Mouse (Mus musculus) megakaryocyte, embryonic 14.5 days (primary cell): ENCODE results near the gene 1700028K03Rik.

Experiments
- FLI1 ChIP-seq: IDR thresholded peaks from 2 replicates; pipeline ENCODE4 v1.6.1; 2012; ENCODE audit warnings: low read length, inconsistent platforms, mixed read lengths
- GATA1 ChIP-seq: IDR thresholded peaks from 3 replicates; pipeline ENCODE4 v1.6.1; 2012; ENCODE audit warnings: mixed read lengths, low read length, inconsistent platforms, borderline replicate concordance

DNA sequence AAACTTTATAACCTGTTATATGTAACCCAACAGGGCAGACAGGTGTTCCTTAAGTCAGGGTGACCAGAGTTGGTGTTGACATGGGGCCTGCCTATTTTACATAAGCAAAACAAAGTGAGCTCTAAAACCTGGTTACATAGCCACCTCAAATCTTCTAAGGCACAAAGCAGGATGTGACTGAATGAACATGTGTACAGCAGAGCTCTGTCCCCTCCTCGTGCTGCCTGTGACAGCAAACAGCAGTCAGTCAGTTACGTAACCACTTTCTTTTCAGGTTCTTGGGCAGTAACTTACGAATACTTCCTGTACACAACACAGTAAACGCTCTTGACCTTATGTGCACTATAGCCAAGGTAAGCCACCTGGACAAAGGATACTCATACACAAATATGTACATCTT lies 11.4 kb downstream of the 1700028K03Rik start:
- no peak for TF ChIP-seq FLI1
- TF ChIP-seq GATA1 = no peak
